15 mouse cellular contexts compared by ENCODE assay signal in genomic region chr3:138225853-138226252, GRCm38 (mm10). TPM values are rescaled to one million over a fixed set of nuclear protein-coding genes. Genes with fewer than 3 reads are reported as not detected.
DNase-seq lines count a peak whose midpoint lies in the region; ATAC-seq lines count a peak whose summit lies in the region.
"Had no signal": no experiment of that assay in that cellular context is flagged by ENCODE, and none has a peak within 500 bp of the region (broad histone marks: within the 10 kb centered on the region; RNA-seq: fewer than 3 reads in every experiment).

No protein-coding gene starts in this region.

- H3K4me3 ChIP-seq in hindbrain, embryonic 10.5 days: no peak overlapping the region
- no peak overlapping the region for H3K4me3 ChIP-seq in hindbrain, embryonic 13.5 days
- H3K4me3 ChIP-seq in lung, embryonic 16.5 days (ENCODE audit: low read length): no peak overlapping the region
- no peak overlapping the region for H3K4me3 ChIP-seq in midbrain, embryonic 13.5 days (replicated peaks)
- H3K4me3 ChIP-seq: limb, embryonic 15.5 days; midbrain, embryonic 12.5 days had no signal

- peaks cover 19% of the 10 kb centered on the region for H3K4me1 ChIP-seq in hindbrain, embryonic 10.5 days (replicated peaks)
- no peaks in the 10 kb centered on the region for H3K4me1 ChIP-seq in hindbrain, embryonic 13.5 days (replicated peaks)
- H3K4me1 ChIP-seq in lung, embryonic 16.5 days (replicated peaks; ENCODE audit: control insufficient read depth, insufficient read depth, low read length): no peaks in the 10 kb centered on the region
- H3K4me1 ChIP-seq in midbrain, embryonic 13.5 days (replicated peaks): no peaks in the 10 kb centered on the region
- H3K4me1 ChIP-seq: limb, embryonic 15.5 days had no signal

- DNase-seq in hindbrain, embryonic 10.5 days (ENCODE audit: low spot score): peak; percentile 36
- peak; percentile 52 for DNase-seq in R1 (ENCODE audit: low read depth, low spot score)
- DNase-seq in embryo, embryonic 10 days (ENCODE audit: low spot score): peak; percentile 14
- no peak for DNase-seq in thymus, postnatal 25 days
- DNase-seq in frontal cortex, postnatal 36 days (ENCODE audit: low spot score in 2 of 2): no peak
- DNase-seq: cerebellum, adult 9-10 months; right cerebral cortex, postnatal 4 days had no signal

- H3K27ac ChIP-seq in hindbrain, embryonic 10.5 days: peak overlapping the region; percentile 74
- H3K27ac ChIP-seq in hindbrain, embryonic 13.5 days: no peak overlapping the region
- no peak overlapping the region for H3K27ac ChIP-seq in lung, embryonic 16.5 days (ENCODE audit: low read length)
- H3K27ac ChIP-seq in midbrain, embryonic 13.5 days: no peak overlapping the region
- H3K27ac ChIP-seq: limb, embryonic 15.5 days; midbrain, embryonic 12.5 days had no signal

- H3K4me2 ChIP-seq in hindbrain, embryonic 13.5 days: no peak overlapping the region
- no peak overlapping the region for H3K4me2 ChIP-seq in lung, embryonic 16.5 days (ENCODE audit: low read depth, low read length)
- H3K4me2 ChIP-seq in midbrain, embryonic 13.5 days (replicated peaks): no peak overlapping the region
- H3K4me2 ChIP-seq: limb, embryonic 15.5 days; midbrain, embryonic 12.5 days had no signal

- no peaks in the 10 kb centered on the region for H3K9me3 ChIP-seq in hindbrain, embryonic 10.5 days
- H3K9me3 ChIP-seq in hindbrain, embryonic 13.5 days: no peaks in the 10 kb centered on the region
- no peaks in the 10 kb centered on the region for H3K9me3 ChIP-seq in lung, embryonic 16.5 days (ENCODE audit: control insufficient read depth, low read length)
- no peaks in the 10 kb centered on the region for H3K9me3 ChIP-seq in midbrain, embryonic 13.5 days
- H3K9me3 ChIP-seq: limb, embryonic 15.5 days; midbrain, embryonic 12.5 days had no signal

- ATAC-seq in hindbrain, embryonic 13.5 days (ENCODE audit: low FRiP score): no peak
- ATAC-seq in lung, embryonic 16.5 days (ENCODE audit: low read depth): peak; percentile 53
- no peak for ATAC-seq in midbrain, embryonic 13.5 days

- H3K36me3 ChIP-seq in hindbrain, embryonic 10.5 days: no peaks in the 10 kb centered on the region
- H3K36me3 ChIP-seq in hindbrain, embryonic 13.5 days: no peaks in the 10 kb centered on the region
- H3K36me3 ChIP-seq in lung, embryonic 16.5 days (ENCODE audit: control insufficient read depth, insufficient read depth, low read length): no peaks in the 10 kb centered on the region
- no peaks in the 10 kb centered on the region for H3K36me3 ChIP-seq in midbrain, embryonic 13.5 days
- H3K36me3 ChIP-seq: limb, embryonic 15.5 days; midbrain, embryonic 12.5 days had no signal

- H3K27me3 ChIP-seq in hindbrain, embryonic 10.5 days (ENCODE audit: insufficient read depth, poor library complexity, severe bottlenecking): no peaks in the 10 kb centered on the region
- no peaks in the 10 kb centered on the region for H3K27me3 ChIP-seq in hindbrain, embryonic 13.5 days
- H3K27me3 ChIP-seq in lung, embryonic 16.5 days (ENCODE audit: control insufficient read depth, insufficient read depth, low read depth, low read length): no peaks in the 10 kb centered on the region
- H3K27me3 ChIP-seq in midbrain, embryonic 13.5 days: no peaks in the 10 kb centered on the region
- H3K27me3 ChIP-seq: limb, embryonic 15.5 days; midbrain, embryonic 12.5 days had no signal

- no peak overlapping the region for H3K9ac ChIP-seq in hindbrain, embryonic 13.5 days
- no peak overlapping the region for H3K9ac ChIP-seq in lung, embryonic 16.5 days (ENCODE audit: low read length)
- H3K9ac ChIP-seq in midbrain, embryonic 13.5 days (replicated peaks): no peak overlapping the region
- H3K9ac ChIP-seq: limb, embryonic 15.5 days; midbrain, embryonic 12.5 days had no signal

- 29% methylated on average over 7 of the region's 7 CpGs for WGBS in hindbrain, embryonic 10.5 days
- WGBS in hindbrain, embryonic 13.5 days: 24% methylated on average over 7 of the region's 7 CpGs
- WGBS in lung, embryonic 16.5 days: 40% methylated on average over 7 of the region's 7 CpGs
- WGBS in midbrain, embryonic 13.5 days: 28% methylated on average over 7 of the region's 7 CpGs

RNA-seq across cellular contexts. Expression of gene Adh7, which starts 8.3 kb away (rescaled TPM):
- 0.07 and 0.36 TPM in 2 replicates for polyA plus RNA-seq in hindbrain, embryonic 10.5 days (2016; fragmentation: Nextera tagmentation; extraction: Ambion mirVana)
- 0.71 and 1.1 TPM in 2 replicates for polyA plus RNA-seq in hindbrain, embryonic 13.5 days (2015; fragmentation: Nextera tagmentation; extraction: Ambion mirVana)
- polyA plus RNA-seq in lung, embryonic 16.5 days (2015; fragmentation: Nextera tagmentation; extraction: Ambion mirVana): 0.50 and 1.5 TPM in 2 replicates
- polyA plus RNA-seq in midbrain, embryonic 13.5 days (2015; fragmentation: Nextera tagmentation; extraction: Ambion mirVana): 0.46 and 0.66 TPM in 2 replicates
- polyA plus RNA-seq: heart, embryonic 14.5 days had no signal

RNA-seq across cellular contexts. Expression of gene 4930579F01Rik, which starts 32.2 kb away (rescaled TPM):
- not detected in 2 replicates for polyA plus RNA-seq in hindbrain, embryonic 10.5 days (2016; fragmentation: Nextera tagmentation; extraction: Ambion mirVana)
- polyA plus RNA-seq in hindbrain, embryonic 13.5 days (2015; fragmentation: Nextera tagmentation; extraction: Ambion mirVana): 0.10 TPM in 1 of 2 replicates, not detected in the other
- 0.15 TPM in 1 of 2 replicates, not detected in the other for polyA plus RNA-seq in lung, embryonic 16.5 days (2015; fragmentation: Nextera tagmentation; extraction: Ambion mirVana)
- not detected in 2 replicates for polyA plus RNA-seq in midbrain, embryonic 13.5 days (2015; fragmentation: Nextera tagmentation; extraction: Ambion mirVana)
- polyA plus RNA-seq: frontal cortex, adult 2 months; heart, embryonic 14.5 days; limb, embryonic 15.5 days; midbrain, embryonic 12.5 days; thymus, postnatal 0 days had no signal

RNA-seq across cellular contexts. Expression of gene Adh1, which starts 34.9 kb away (rescaled TPM):
- 0.30 and 0.34 TPM in 2 replicates for polyA plus RNA-seq in hindbrain, embryonic 10.5 days (2016; fragmentation: Nextera tagmentation; extraction: Ambion mirVana)
- 0.65 and 1.4 TPM in 2 replicates for polyA plus RNA-seq in hindbrain, embryonic 13.5 days (2015; fragmentation: Nextera tagmentation; extraction: Ambion mirVana)
- polyA plus RNA-seq in lung, embryonic 16.5 days (2015; fragmentation: Nextera tagmentation; extraction: Ambion mirVana): 1,307 and 1,323 TPM in 2 replicates
- 0.81 and 0.97 TPM in 2 replicates for polyA plus RNA-seq in midbrain, embryonic 13.5 days (2015; fragmentation: Nextera tagmentation; extraction: Ambion mirVana)

Comparison
In these comparisons a context has a peak if more than half of its experiments do, and no peak if none do; other contexts are left out.
1. DNase-seq: peak in hindbrain, embryonic 10.5 days (single experiment), R1 (single experiment) and embryo, embryonic 10 days (single experiment); none in thymus, postnatal 25 days (single experiment) and frontal cortex, postnatal 36 days (0 of 2).
2. RNA of gene Adh1, which starts 34.9 kb away (polyA plus RNA-seq): 1,307 to 1,323 TPM in lung, embryonic 16.5 days; 0.65 to 1.4 TPM in hindbrain, embryonic 13.5 days, 0.81 to 0.97 TPM in midbrain, embryonic 13.5 days and 0.30 to 0.34 TPM in hindbrain, embryonic 10.5 days; every median in the first group is over 100 times any median in the second.